Mouse (Mus musculus): Measurements from ENCODE around the gene Rflna. TPM values are rescaled to one million over a fixed set of nuclear protein-coding genes. Genes with fewer than 3 reads are reported as not detected.

The Rflna gene
- 8.0 and 11.8 TPM in 2 replicates for polyA plus RNA-seq (2014; fragmentation: Nextera tagmentation; extraction: Ambion mirVana)

- Histone ChIP-seq H3K9ac (ENCODE audit: low read length) (peak within 1 kb of the TSS; percentile 41), H3K36me3 (ENCODE audit: control insufficient read depth, insufficient read depth, low read length) (no peaks in the 10 kb centered on the region), H3K4me1 (ENCODE audit: control insufficient read depth, insufficient read depth, low read length) (peaks cover 31% of the 10 kb centered on the region), H3K9me3 (ENCODE audit: control insufficient read depth, low read length) (no peaks in the 10 kb centered on the region), H3K4me3 (ENCODE audit: low read depth, low read length) (peak within 1 kb of the TSS; percentile 41), H3K27me3 (ENCODE audit: control insufficient read depth, insufficient read depth, low read length) (peaks cover 15% of the 10 kb centered on the region; the same call in 1 of the 2 replicates), H3K4me2 (ENCODE audit: low read depth, severe bottlenecking) (peak within 1 kb of the TSS; percentile 71), H3K27ac (replicated peaks; ENCODE audit: low read depth, low read length) (no peak within 1 kb of the TSS)
- DNase-seq (ENCODE audit: low spot score), result peak; percentile 74
- ATAC-seq (ENCODE audit: insufficient number of reproducible peaks, low FRiP score, low TSS enrichment, low read depth), result peak; percentile 35
- 2% methylated on average over 40 of the region's 41 CpGs for WGBS
These were observed at the start of gene Rflna for GRCm38 (mm10) chr5:125002969-125003872. Rflna (plus strand) TSS chr5:125003221.

- ATAC-seq (ENCODE audit: insufficient number of reproducible peaks, low FRiP score, low TSS enrichment, low read depth) (no peak), DNase-seq (ENCODE audit: low spot score) (no peak)
- H3K27ac ChIP-seq (replicated peaks; ENCODE audit: low read depth, low read length), result no peak overlapping the region
- no peak overlapping the region for H3K4me2 ChIP-seq (ENCODE audit: low read depth, severe bottlenecking)
- no peaks in the 10 kb centered on the region for H3K36me3 ChIP-seq (ENCODE audit: control insufficient read depth, insufficient read depth, low read length)
- H3K4me1 ChIP-seq (ENCODE audit: control insufficient read depth, insufficient read depth, low read length), result no peaks in the 10 kb centered on the region
- no peak overlapping the region for H3K9ac ChIP-seq (ENCODE audit: low read length)
- no peaks in the 10 kb centered on the region for H3K9me3 ChIP-seq (ENCODE audit: control insufficient read depth, low read length)
- 60% methylated on average over 8 of the region's 8 CpGs for WGBS
- H3K4me3 ChIP-seq (ENCODE audit: low read depth, low read length), result no peak overlapping the region
- no peaks in the 10 kb centered on the region for H3K27me3 ChIP-seq (ENCODE audit: control insufficient read depth, insufficient read depth, low read length)
These were observed 48.4 kb upstream of the Rflna start for GRCm38 (mm10) chr5:124954404-124955305.

GRCm38 (mm10) chr5:124957491-124957890 is 45.5 kb upstream of the Rflna start:
- H3K9me3 ChIP-seq (ENCODE audit: control insufficient read depth, low read length), result no peaks in the 10 kb centered on the region

GRCm38 (mm10) chr5:124959099-124959498 is 43.9 kb upstream of the Rflna start:
- Histone ChIP-seq H3K4me3 (ENCODE audit: low read depth, low read length) (no peak overlapping the region), H3K9me3 (ENCODE audit: control insufficient read depth, low read length) (no peaks in the 10 kb centered on the region), H3K27me3 (ENCODE audit: control insufficient read depth, insufficient read depth, low read length) (no peaks in the 10 kb centered on the region), H3K36me3 (ENCODE audit: control insufficient read depth, insufficient read depth, low read length) (no peaks in the 10 kb centered on the region), H3K4me1 (ENCODE audit: control insufficient read depth, insufficient read depth, low read length) (0 out of 2 replicates have a peak, but pooled peaks cover 3% of the 10 kb centered on the region), H3K4me2 (ENCODE audit: low read depth, severe bottlenecking) (no peak overlapping the region), H3K9ac (ENCODE audit: low read length) (no peak overlapping the region), H3K27ac (replicated peaks; ENCODE audit: low read depth, low read length) (no peak overlapping the region)
- ATAC-seq (ENCODE audit: insufficient number of reproducible peaks, low FRiP score, low TSS enrichment, low read depth), result no peak
- 96% methylated on average over 4 of the region's 4 CpGs for WGBS
- DNase-seq (ENCODE audit: low spot score), result no peak

More at GRCm38 (mm10) chr5:124957491-124957890, 45.5 kb upstream of the Rflna start:
- Histone ChIP-seq H3K36me3 (ENCODE audit: control insufficient read depth, insufficient read depth, low read length) (no peaks in the 10 kb centered on the region), H3K4me3 (ENCODE audit: low read depth, low read length) (no peak overlapping the region), H3K4me1 (ENCODE audit: control insufficient read depth, insufficient read depth, low read length) (0 out of 2 replicates have a peak, but pooled peaks cover 3% of the 10 kb centered on the region), H3K27me3 (ENCODE audit: control insufficient read depth, insufficient read depth, low read length) (no peaks in the 10 kb centered on the region), H3K4me2 (ENCODE audit: low read depth, severe bottlenecking) (no peak overlapping the region), H3K9ac (ENCODE audit: low read length) (no peak overlapping the region), H3K27ac (replicated peaks; ENCODE audit: low read depth, low read length) (no peak overlapping the region)
- 81% methylated on average over 5 of the region's 5 CpGs for WGBS
- ATAC-seq (ENCODE audit: insufficient number of reproducible peaks, low FRiP score, low TSS enrichment, low read depth) (no peak), DNase-seq (ENCODE audit: low spot score) (no peak)

- H3K9me3 ChIP-seq (ENCODE audit: control insufficient read depth, low read length), result no peaks in the 10 kb centered on the region
- H3K4me2 ChIP-seq (ENCODE audit: low read depth, severe bottlenecking), result no peak overlapping the region
- peak; percentile 36; the same call in 1 of the 2 replicates for ATAC-seq (ENCODE audit: insufficient number of reproducible peaks, low FRiP score, low TSS enrichment, low read depth)
- no peak overlapping the region; the same call in 1 of the 2 replicates for H3K27ac ChIP-seq (replicated peaks; ENCODE audit: low read depth, low read length)
- 0 out of 2 replicates have a peak, but pooled peaks cover 3% of the 10 kb centered on the region for H3K4me1 ChIP-seq (ENCODE audit: control insufficient read depth, insufficient read depth, low read length)
- peak; percentile 38 for DNase-seq (ENCODE audit: low spot score)
- 40% methylated on average over 18 of the region's 18 CpGs for WGBS
- no peak overlapping the region for H3K9ac ChIP-seq (ENCODE audit: low read length)
- H3K27me3 ChIP-seq (ENCODE audit: control insufficient read depth, insufficient read depth, low read length), result no peaks in the 10 kb centered on the region
- no peak overlapping the region for H3K4me3 ChIP-seq (ENCODE audit: low read depth, low read length)
- H3K36me3 ChIP-seq (ENCODE audit: control insufficient read depth, insufficient read depth, low read length), result no peaks in the 10 kb centered on the region
These were observed 42.7 kb upstream of the Rflna start for GRCm38 (mm10) chr5:124960131-124960901.

- Histone ChIP-seq H3K4me3 (ENCODE audit: low read depth, low read length) (no peak overlapping the region), H3K27me3 (ENCODE audit: control insufficient read depth, insufficient read depth, low read length) (no peaks in the 10 kb centered on the region), H3K9me3 (ENCODE audit: control insufficient read depth, low read length) (no peaks in the 10 kb centered on the region), H3K27ac (replicated peaks; ENCODE audit: low read depth, low read length) (no peak overlapping the region), H3K36me3 (ENCODE audit: control insufficient read depth, insufficient read depth, low read length) (no peaks in the 10 kb centered on the region), H3K9ac (ENCODE audit: low read length) (no peak overlapping the region), H3K4me1 (ENCODE audit: control insufficient read depth, insufficient read depth, low read length) (0 out of 2 replicates have a peak, but pooled peaks cover 3% of the 10 kb centered on the region), H3K4me2 (ENCODE audit: low read depth, severe bottlenecking) (no peak overlapping the region)
- ATAC-seq (ENCODE audit: insufficient number of reproducible peaks, low FRiP score, low TSS enrichment, low read depth), result no peak
- DNase-seq (ENCODE audit: low spot score), result no peak
- 93% methylated on average over 8 of the region's 8 CpGs for WGBS
These were observed 41.6 kb upstream of the Rflna start for GRCm38 (mm10) chr5:124961433-124961832.

- Histone ChIP-seq H3K9ac (ENCODE audit: low read length) (no peak overlapping the region), H3K4me2 (ENCODE audit: low read depth, severe bottlenecking) (no peak overlapping the region), H3K4me3 (ENCODE audit: low read depth, low read length) (no peak overlapping the region), H3K27me3 (ENCODE audit: control insufficient read depth, insufficient read depth, low read length) (no peaks in the 10 kb centered on the region), H3K27ac (replicated peaks; ENCODE audit: low read depth, low read length) (no peak overlapping the region), H3K9me3 (ENCODE audit: control insufficient read depth, low read length) (no peaks in the 10 kb centered on the region), H3K36me3 (ENCODE audit: control insufficient read depth, insufficient read depth, low read length) (no peaks in the 10 kb centered on the region), H3K4me1 (ENCODE audit: control insufficient read depth, insufficient read depth, low read length) (0 out of 2 replicates have a peak, but pooled peaks cover 3% of the 10 kb centered on the region)
- ATAC-seq (ENCODE audit: insufficient number of reproducible peaks, low FRiP score, low TSS enrichment, low read depth) (no peak), DNase-seq (ENCODE audit: low spot score) (no peak)
- 67% methylated on average over 7 of the region's 7 CpGs for WGBS
These were observed 40.3 kb upstream of the Rflna start for GRCm38 (mm10) chr5:124962761-124963160.

All from limb, embryonic 11.5 days (tissue).